ENCODE assay signal across 9 mouse cellular contexts in the genomic region with DNA sequence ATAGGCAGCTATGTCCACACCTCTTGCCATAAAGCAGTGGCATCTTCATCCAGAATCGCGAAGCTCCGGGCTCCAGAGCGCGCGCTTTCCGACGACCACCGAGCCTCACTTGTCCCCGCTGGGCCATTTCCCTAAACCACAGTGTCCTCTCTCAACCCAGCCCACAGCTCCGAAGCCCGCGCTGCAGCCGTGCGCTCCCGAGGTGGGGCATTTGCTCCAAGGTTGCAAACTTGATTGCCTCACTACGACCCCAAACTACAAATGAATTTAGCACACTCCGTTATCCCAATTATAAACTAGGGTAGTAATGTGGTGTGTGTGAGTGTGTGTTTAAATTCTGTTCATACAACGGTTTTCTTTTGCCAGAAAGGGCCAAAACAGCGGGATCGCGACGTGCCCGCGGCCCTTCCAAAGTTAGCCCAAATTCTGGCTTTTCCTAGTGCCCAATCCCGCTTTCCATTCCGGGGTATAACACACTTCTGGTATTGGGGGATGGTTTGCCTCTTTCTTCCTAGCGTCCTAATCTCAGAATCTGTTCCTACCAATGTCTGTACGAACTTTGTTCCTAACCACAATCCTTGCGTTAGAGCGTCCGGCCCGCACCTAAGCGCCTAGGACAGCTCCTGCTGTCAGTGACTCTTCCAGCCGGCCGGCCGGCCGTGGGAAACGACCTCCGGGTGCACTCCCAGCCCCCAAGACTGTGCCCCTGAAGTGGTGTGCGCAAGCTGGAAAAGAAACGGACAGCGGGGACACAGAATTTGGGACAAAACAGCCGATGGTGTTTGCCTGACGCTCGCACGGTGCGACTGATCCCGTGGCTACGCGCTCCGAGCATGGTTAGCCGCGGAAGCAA. TPM values are rescaled to one million over a fixed set of nuclear protein-coding genes. Genes with fewer than 3 reads are reported as not detected.
DNase-seq lines count a peak whose midpoint lies in the region; ATAC-seq and TF ChIP-seq lines count a peak whose summit lies in the region.
"Had no signal": no experiment of that assay in that cellular context is flagged by ENCODE, and none has a peak within 500 bp of the region (broad histone marks: within the 10 kb centered on the region; RNA-seq: fewer than 3 reads in every experiment).

No protein-coding gene starts in this region.

- TF ChIP-seq POLR2A in embryonic fibroblast, embryonic 13.5 days (IDR thresholded peaks at IDR 0.05; ENCODE audit: low read depth, low read length) = no peak

- no peak overlapping the region for H3K9ac ChIP-seq in neural tube, embryonic 14.5 days (replicated peaks; ENCODE audit: low read depth, low read length)

- under 1% methylated on average over 54 of the region's 54 CpGs for WGBS in neural tube, embryonic 14.5 days

- ATAC-seq in neural tube, embryonic 14.5 days (ENCODE audit: low read depth) = 0 out of 2 replicates have a peak, but pooled peaks have one; percentile 19

- peak overlapping the region; percentile 94 for H3K4me2 ChIP-seq in neural tube, embryonic 14.5 days (ENCODE audit: low read depth, low read length)

- DNase-seq in ovary, postnatal 36 days (ENCODE audit: low spot score) = peak; percentile 14
- no peak for DNase-seq in ovary, postnatal 14 days (ENCODE audit: low spot score)
- peak; percentile 20 to 38 for DNase-seq in kidney, postnatal 4 days
- no peak for DNase-seq in adrenal gland, adult 8-10 months
- DNase-seq in layer of hippocampus, adult 9-11 months = no peak
- DNase-seq in left cerebral cortex, adult 9 months (ENCODE audit: low spot score in 2 of 2) = no peak

- H3K27me3 ChIP-seq in neural tube, embryonic 14.5 days (ENCODE audit: control insufficient read depth, insufficient read depth, low read length) = peaks cover 61% of the 10 kb centered on the region

- no peak overlapping the region for H3K27ac ChIP-seq in embryonic fibroblast, embryonic 13.5 days (ENCODE audit: insufficient read depth, low read length)
- H3K27ac ChIP-seq in neural tube, embryonic 14.5 days (ENCODE audit: low read depth, low read length) = no peak overlapping the region

- peak overlapping the region; percentile 18; the same call in 1 of the 2 replicates for H3K4me3 ChIP-seq in embryonic fibroblast, embryonic 13.5 days (ENCODE audit: insufficient read depth, low read length)
- H3K4me3 ChIP-seq in neural tube, embryonic 14.5 days (ENCODE audit: low read depth, low read length) = peak overlapping the region; percentile 45
- H3K4me3 ChIP-seq: myocyte had no signal

- no peaks in the 10 kb centered on the region for H3K36me3 ChIP-seq in neural tube, embryonic 14.5 days (ENCODE audit: control insufficient read depth, insufficient read depth, low read length)

- TF ChIP-seq CTCF in embryonic fibroblast, embryonic 13.5 days (IDR thresholded peaks at IDR 0.05; ENCODE audit: borderline replicate concordance, insufficient read depth, low read length) = no peak

- no peaks in the 10 kb centered on the region for H3K9me3 ChIP-seq in neural tube, embryonic 14.5 days (ENCODE audit: control insufficient read depth, low read length)

- no peaks in the 10 kb centered on the region; the same call in 1 of the 2 replicates for H3K4me1 ChIP-seq in embryonic fibroblast, embryonic 13.5 days (ENCODE audit: control insufficient read depth, insufficient read depth, low read length)
- H3K4me1 ChIP-seq in neural tube, embryonic 14.5 days (ENCODE audit: control insufficient read depth, insufficient read depth, low read length) = peaks cover 13% of the 10 kb centered on the region

RNA-seq across cellular contexts. Expression of gene Barx2, which starts 0.7 kb away (rescaled TPM):
- 0.70 TPM in 1 of 2 replicates, not detected in the other for polyA plus RNA-seq in embryonic fibroblast, embryonic 13.5 days (2011; ENCODE audit: insufficient read length, low read depth, missing spikeins)
- not detected in 2 replicates for polyA plus RNA-seq in neural tube, embryonic 14.5 days (2014; fragmentation: Nextera tagmentation; extraction: Ambion mirVana)
- total RNA-seq in adrenal gland, adult 8-10 months (2022) = not detected

Comparison
In these comparisons a context has a peak if more than half of its experiments do, and no peak if none do; other contexts are left out.
1. DNase-seq: peak in ovary, postnatal 36 days (single experiment) and kidney, postnatal 4 days (2 of 2); none in ovary, postnatal 14 days (single experiment), adrenal gland, adult 8-10 months (single experiment), layer of hippocampus, adult 9-11 months (single experiment) and left cerebral cortex, adult 9 months (0 of 2).